Mouse (Mus musculus): Measurements from ENCODE around the gene Crcp. TPM values are rescaled to one million over a fixed set of nuclear protein-coding genes. Genes with fewer than 3 reads are reported as not detected.

Gene Crcp
- polyA plus RNA-seq, 1 experiment from 2014 or later = 51.9 TPM

- H3K27ac ChIP-seq (ENCODE audit: low read depth, low read length) = no peak overlapping the region
- H3K4me3 ChIP-seq (ENCODE audit: low read depth, low read length) = no peak overlapping the region
- no peak overlapping the region for H3K4me2 ChIP-seq (ENCODE audit: low read depth, low read length)
- no peak for ATAC-seq (ENCODE audit: low read depth)
- H3K9ac ChIP-seq (replicated peaks; ENCODE audit: low read depth, low read length) = no peak overlapping the region
- no peaks in the 10 kb centered on the region for H3K27me3 ChIP-seq (ENCODE audit: control insufficient read depth, insufficient read depth, low read length)
- no peaks in the 10 kb centered on the region for H3K4me1 ChIP-seq (ENCODE audit: control insufficient read depth, insufficient read depth, low read length)
- no peaks in the 10 kb centered on the region for H3K36me3 ChIP-seq (ENCODE audit: control insufficient read depth, insufficient read depth, low read length)
- 85% methylated on average over 9 of the region's 9 CpGs for WGBS
- no peaks in the 10 kb centered on the region for H3K9me3 ChIP-seq (ENCODE audit: control insufficient read depth, low read length)
These were observed 49.2 kb downstream of the Crcp start for GRCm38 (mm10) chr5:130078096-130078833.

- H3K4me2 ChIP-seq (ENCODE audit: low read depth, low read length) = peak overlapping the region; percentile 62
- H3K27ac ChIP-seq (ENCODE audit: low read depth, low read length) = peak overlapping the region; percentile 70; the same call in 1 of the 2 replicates
- H3K4me1 ChIP-seq (ENCODE audit: control insufficient read depth, insufficient read depth, low read length) = no peaks in the 10 kb centered on the region
- ATAC-seq (ENCODE audit: low read depth) = peak; percentile 29; the same call in 1 of the 2 replicates
- H3K9me3 ChIP-seq (ENCODE audit: control insufficient read depth, low read length) = no peaks in the 10 kb centered on the region
- H3K27me3 ChIP-seq (ENCODE audit: control insufficient read depth, insufficient read depth, low read length) = no peaks in the 10 kb centered on the region
- H3K36me3 ChIP-seq (ENCODE audit: control insufficient read depth, insufficient read depth, low read length) = no peaks in the 10 kb centered on the region
- WGBS = 41% methylated on average over 6 of the region's 6 CpGs
- peak overlapping the region; percentile 90 for H3K9ac ChIP-seq (replicated peaks; ENCODE audit: low read depth, low read length)
- H3K4me3 ChIP-seq (ENCODE audit: low read depth, low read length) = peak overlapping the region; percentile 71
These were observed 49.7 kb downstream of the Crcp start for GRCm38 (mm10) chr5:130078834-130079156.

- no peaks in the 10 kb centered on the region for H3K4me1 ChIP-seq (ENCODE audit: control insufficient read depth, insufficient read depth, low read length)
- peak; percentile 98 for ATAC-seq (ENCODE audit: low read depth)
- H3K27ac ChIP-seq (ENCODE audit: low read depth, low read length) = peak overlapping the region; percentile 70
- H3K4me3 ChIP-seq (ENCODE audit: low read depth, low read length) = peak overlapping the region; percentile 71
- H3K36me3 ChIP-seq (ENCODE audit: control insufficient read depth, insufficient read depth, low read length) = no peaks in the 10 kb centered on the region
- peak overlapping the region; percentile 62 for H3K4me2 ChIP-seq (ENCODE audit: low read depth, low read length)
- no peaks in the 10 kb centered on the region for H3K27me3 ChIP-seq (ENCODE audit: control insufficient read depth, insufficient read depth, low read length)
- WGBS = under 1% methylated on average over 79 of the region's 86 CpGs
- no peaks in the 10 kb centered on the region for H3K9me3 ChIP-seq (ENCODE audit: control insufficient read depth, low read length)
- H3K9ac ChIP-seq (replicated peaks; ENCODE audit: low read depth, low read length) = peak overlapping the region; percentile 90
These were observed 50.3 kb downstream of the Crcp start for GRCm38 (mm10) chr5:130079202-130080050.

GRCm38 (mm10) chr5:130080051-130080681 is 51.1 kb downstream of the Crcp start:
- Histone ChIP-seq H3K9me3 (ENCODE audit: control insufficient read depth, low read length) (no peaks in the 10 kb centered on the region), H3K9ac (replicated peaks; ENCODE audit: low read depth, low read length) (peak overlapping the region; percentile 90), H3K36me3 (ENCODE audit: control insufficient read depth, insufficient read depth, low read length) (no peaks in the 10 kb centered on the region), H3K4me2 (ENCODE audit: low read depth, low read length) (peak overlapping the region; percentile 62), H3K4me3 (ENCODE audit: low read depth, low read length) (peak overlapping the region; percentile 71), H3K27me3 (ENCODE audit: control insufficient read depth, insufficient read depth, low read length) (no peaks in the 10 kb centered on the region), H3K27ac (ENCODE audit: low read depth, low read length) (peak overlapping the region; percentile 70; the same call in 1 of the 2 replicates), H3K4me1 (ENCODE audit: control insufficient read depth, insufficient read depth, low read length) (no peaks in the 10 kb centered on the region)
- 78% methylated on average over 16 of the region's 16 CpGs for WGBS
- no peak for ATAC-seq (ENCODE audit: low read depth)

GRCm38 (mm10) chr5:130081181-130081881 is 52.2 kb downstream of the Crcp start:
- no peaks in the 10 kb centered on the region for H3K9me3 ChIP-seq (ENCODE audit: control insufficient read depth, low read length)
- H3K4me1 ChIP-seq (ENCODE audit: control insufficient read depth, insufficient read depth, low read length) = no peaks in the 10 kb centered on the region
- H3K4me2 ChIP-seq (ENCODE audit: low read depth, low read length) = no peak overlapping the region
- no peaks in the 10 kb centered on the region for H3K36me3 ChIP-seq (ENCODE audit: control insufficient read depth, insufficient read depth, low read length)
- ATAC-seq (ENCODE audit: low read depth) = no peak
- H3K4me3 ChIP-seq (ENCODE audit: low read depth, low read length) = no peak overlapping the region
- H3K27me3 ChIP-seq (ENCODE audit: control insufficient read depth, insufficient read depth, low read length) = no peaks in the 10 kb centered on the region
- no peak overlapping the region for H3K9ac ChIP-seq (replicated peaks; ENCODE audit: low read depth, low read length)
- H3K27ac ChIP-seq (ENCODE audit: low read depth, low read length) = no peak overlapping the region
- WGBS = 97% methylated on average over 8 of the region's 8 CpGs

- 81% methylated on average over 4 of the region's 4 CpGs for WGBS
These were observed 53.3 kb downstream of the Crcp start for GRCm38 (mm10) chr5:130082431-130082830.

GRCm38 (mm10) chr5:130084271-130084670 is 55.2 kb downstream of the Crcp start:
- no peaks in the 10 kb centered on the region for H3K4me1 ChIP-seq (ENCODE audit: control insufficient read depth, insufficient read depth, low read length)
- no peak overlapping the region for H3K4me3 ChIP-seq (ENCODE audit: low read depth, low read length)
- 92% methylated on average over 3 of the region's 3 CpGs for WGBS
- no peak overlapping the region for H3K4me2 ChIP-seq (ENCODE audit: low read depth, low read length)
- no peaks in the 10 kb centered on the region for H3K36me3 ChIP-seq (ENCODE audit: control insufficient read depth, insufficient read depth, low read length)
- ATAC-seq (ENCODE audit: low read depth) = no peak
- no peaks in the 10 kb centered on the region for H3K9me3 ChIP-seq (ENCODE audit: control insufficient read depth, low read length)
- no peak overlapping the region for H3K9ac ChIP-seq (replicated peaks; ENCODE audit: low read depth, low read length)
- no peaks in the 10 kb centered on the region for H3K27me3 ChIP-seq (ENCODE audit: control insufficient read depth, insufficient read depth, low read length)
- H3K27ac ChIP-seq (ENCODE audit: low read depth, low read length) = no peak overlapping the region

More at GRCm38 (mm10) chr5:130082431-130082830, 53.3 kb downstream of the Crcp start:
- H3K36me3 ChIP-seq (ENCODE audit: control insufficient read depth, insufficient read depth, low read length) = no peaks in the 10 kb centered on the region
- H3K9ac ChIP-seq (replicated peaks; ENCODE audit: low read depth, low read length) = no peak overlapping the region
- H3K9me3 ChIP-seq (ENCODE audit: control insufficient read depth, low read length) = no peaks in the 10 kb centered on the region
- H3K4me1 ChIP-seq (ENCODE audit: control insufficient read depth, insufficient read depth, low read length) = no peaks in the 10 kb centered on the region
- ATAC-seq (ENCODE audit: low read depth) = no peak
- no peak overlapping the region for H3K27ac ChIP-seq (ENCODE audit: low read depth, low read length)
- no peak overlapping the region for H3K4me3 ChIP-seq (ENCODE audit: low read depth, low read length)
- no peaks in the 10 kb centered on the region for H3K27me3 ChIP-seq (ENCODE audit: control insufficient read depth, insufficient read depth, low read length)
- no peak overlapping the region for H3K4me2 ChIP-seq (ENCODE audit: low read depth, low read length)

- Histone ChIP-seq H3K27me3 (ENCODE audit: control insufficient read depth, insufficient read depth, low read length) (no peaks in the 10 kb centered on the region), H3K4me2 (ENCODE audit: low read depth, low read length) (no peak overlapping the region), H3K9ac (replicated peaks; ENCODE audit: low read depth, low read length) (no peak overlapping the region), H3K4me3 (ENCODE audit: low read depth, low read length) (no peak overlapping the region), H3K27ac (ENCODE audit: low read depth, low read length) (no peak overlapping the region), H3K4me1 (ENCODE audit: control insufficient read depth, insufficient read depth, low read length) (no peaks in the 10 kb centered on the region), H3K9me3 (ENCODE audit: control insufficient read depth, low read length) (no peaks in the 10 kb centered on the region), H3K36me3 (ENCODE audit: control insufficient read depth, insufficient read depth, low read length) (no peaks in the 10 kb centered on the region)
- no peak for ATAC-seq (ENCODE audit: low read depth)
- WGBS = 87% methylated on average over 7 of the region's 7 CpGs
These were observed 58.9 kb downstream of the Crcp start for GRCm38 (mm10) chr5:130088008-130088407.

Data from neural tube, embryonic 14.5 days (tissue).